Mouse (Mus musculus) lung, postnatal 0 days (tissue): ENCODE measurements around the gene Lamp3. TPM values are rescaled to one million over a fixed set of nuclear protein-coding genes. Genes with fewer than 3 reads are reported as not detected.
"Not testable (repeated sequence)": the region's sequence is repeated elsewhere in the genome, so short reads cannot be mapped to it uniquely, and the experiment has no call there.

Experiments used
- ATAC-seq: fragments of 200-750 bp; cut with Nextera tagmentation; 2 replicates; pipeline ENCODE4 v1.8.0; 2017; ENCODE audit warnings: moderate library complexity
- DNase-seq: peaks from one replicate; pipeline ENCODE4 v3.0.0-alpha.2; 2016; ENCODE audit warnings: low spot score
- H3K27ac ChIP-seq: fragments of 300-500 bp; sonication (generic); 2 replicates; pipeline ENCODE4 v1.5.1; 2014; ENCODE audit warnings: antibody characterized with exemption, mild to moderate bottlenecking, low read length, mixed read lengths
- H3K27me3 ChIP-seq: fragments of 300-500 bp; sonication (generic); replicated peaks from 2 replicates; pipeline ENCODE4 v1.6.1; 2014; ENCODE audit warnings: low read length, mixed read lengths; ENCODE audit not compliant: insufficient read depth
- H3K36me3 ChIP-seq: fragments of 300-500 bp; sonication (generic); 2 replicates; pipeline ENCODE4 v1.6.1; 2014; ENCODE audit warnings: low read length, mixed read lengths; ENCODE audit not compliant: insufficient read depth
- H3K4me1 ChIP-seq: fragments of 300-500 bp; sonication (generic); 2 replicates; pipeline ENCODE4 v1.6.1; 2014; ENCODE audit warnings: antibody characterized with exemption, low read depth, low read length, mixed read lengths; ENCODE audit not compliant: insufficient read depth
- H3K4me2 ChIP-seq: fragments of 300-500 bp; sonication (generic); replicated peaks from 2 replicates; pipeline ENCODE4 v1.6.1; 2014; ENCODE audit warnings: low read depth, mild to moderate bottlenecking, low read length, moderate library complexity, mixed read lengths
- H3K4me3 ChIP-seq: fragments of 300-500 bp; sonication (generic); 2 replicates; pipeline ENCODE4 v1.5.1; 2014; ENCODE audit warnings: low read depth, low read length
- H3K9ac ChIP-seq: fragments of 300-500 bp; sonication (generic); replicated peaks from 2 replicates; pipeline ENCODE4 v1.6.1; 2014; ENCODE audit warnings: low read depth, mild to moderate bottlenecking
- H3K9me3 ChIP-seq: fragments of 300-500 bp; sonication (generic); 2 replicates; pipeline ENCODE4 v1.6.1; 2016; ENCODE audit warnings: low read length, mixed read lengths
- CTCF ChIP-seq: IDR thresholded peaks from 2 replicates; pipeline ENCODE4 v1.5.1; 2016; ENCODE audit warnings: antibody characterized with exemption, mild to moderate bottlenecking
- EP300 ChIP-seq: IDR thresholded peaks from 2 replicates; pipeline ENCODE4 v1.6.1; 2016; ENCODE audit warnings: antibody characterized with exemption, mild to moderate bottlenecking, control low read depth
- WGBS: fragments of 180-500 bp; shearing (Covaris S2); extraction: QIAGEN DNeasy Blood & Tissue Kit; methylation state at CpG from one replicate; pipeline ENCODE4 v1.1.7; 2014; 5-methylcytosine and 5-hydroxymethylcytosine counted together
- polyA plus RNA-seq: library from polyadenylated mRNA; unstranded; fragments of >200 nt; fragmentation: Nextera tagmentation; extraction: Ambion mirVana; gene quantifications from 2 replicates; pipeline ENCODE4 v1.2.1, GENCODE M21; 2015

The Lamp3 gene
- polyA plus RNA-seq, 1 experiment from 2014 or later = 145 TPM

GRCm38 (mm10) chr16:19666312-19666711 is 39.9 kb downstream of the Lamp3 start:
- no peaks in the 10 kb centered on the region for H3K9me3 ChIP-seq
- DNase-seq (peak; percentile 19), ATAC-seq (no peak)
- 37% methylated on average over 1 of the region's 1 CpGs for WGBS
- H3K9ac ChIP-seq = no peak overlapping the region
- no peaks in the 10 kb centered on the region for H3K36me3 ChIP-seq
- no peaks in the 10 kb centered on the region for H3K4me1 ChIP-seq
- no peak overlapping the region for H3K4me2 ChIP-seq
- H3K27me3 ChIP-seq = no peaks in the 10 kb centered on the region
- no peak overlapping the region for H3K4me3 ChIP-seq
- TF ChIP-seq CTCF = peak; percentile 61
- TF ChIP-seq EP300 = no peak
- H3K27ac ChIP-seq = no peak overlapping the region

GRCm38 (mm10) chr16:19629816-19630215 is 76.4 kb downstream of the Lamp3 start, which contains the start of gene Olfr171:
TSS of gene Olfr171 (minus strand) at chr16:19629916.
- Histone ChIP-seq H3K4me2 (no peak within 1 kb of the TSS), H3K9me3 (no peaks in the 10 kb centered on the region), H3K36me3 (no peaks in the 10 kb centered on the region), H3K27ac (no peak within 1 kb of the TSS), H3K27me3 (no peaks in the 10 kb centered on the region), H3K4me1 (no peaks in the 10 kb centered on the region), H3K9ac (no peak within 1 kb of the TSS), H3K4me3 (no peak within 1 kb of the TSS)
- DNase-seq = no peak
- 76% methylated on average over 1 of the region's 1 CpGs for WGBS
- ATAC-seq = no peak
- TF ChIP-seq EP300 (no peak), CTCF (no peak)

- not testable (repeated sequence) for ATAC-seq, H3K4me1 ChIP-seq, H3K27ac ChIP-seq, DNase-seq, H3K36me3 ChIP-seq, H3K4me3 ChIP-seq, H3K4me2 ChIP-seq, H3K9me3 ChIP-seq, H3K27me3 ChIP-seq, H3K9ac ChIP-seq
- 79% methylated on average over 2 of the region's 2 CpGs for WGBS
Measured at GRCm38 (mm10) chr16:19611782-19612181, 94.4 kb downstream of the Lamp3 start, which contains the start of gene Olfr170. TSS of gene Olfr170 (minus strand) at chr16:19611882.

Other genes starting within 250 kb of the Lamp3 start
- gene Olfr166, start 222.7 kb downstream of the Lamp3 start, polyA plus RNA-seq = not detected in 2 replicates
- gene Olfr167, start 184.1 kb downstream of the Lamp3 start, polyA plus RNA-seq = not detected in 2 replicates
- gene Olfr168, start 170.8 kb downstream of the Lamp3 start, polyA plus RNA-seq = not detected in 2 replicates
- gene Olfr169, start 134.6 kb downstream of the Lamp3 start, polyA plus RNA-seq = not detected in 2 replicates
- not detected in 2 replicates for gene Olfr170, start 94.5 kb downstream of the Lamp3 start, polyA plus RNA-seq
- gene Olfr171, start 76.5 kb downstream of the Lamp3 start, polyA plus RNA-seq = 0.19 TPM in 1 of 2 replicates, not detected in the other
- gene B3gnt5, start 53.8 kb upstream of the Lamp3 start, polyA plus RNA-seq = 3.4 and 4.7 TPM in 2 replicates